Mouse (Mus musculus): ENCODE measurements around the gene Cyp1a1.

DNA sequence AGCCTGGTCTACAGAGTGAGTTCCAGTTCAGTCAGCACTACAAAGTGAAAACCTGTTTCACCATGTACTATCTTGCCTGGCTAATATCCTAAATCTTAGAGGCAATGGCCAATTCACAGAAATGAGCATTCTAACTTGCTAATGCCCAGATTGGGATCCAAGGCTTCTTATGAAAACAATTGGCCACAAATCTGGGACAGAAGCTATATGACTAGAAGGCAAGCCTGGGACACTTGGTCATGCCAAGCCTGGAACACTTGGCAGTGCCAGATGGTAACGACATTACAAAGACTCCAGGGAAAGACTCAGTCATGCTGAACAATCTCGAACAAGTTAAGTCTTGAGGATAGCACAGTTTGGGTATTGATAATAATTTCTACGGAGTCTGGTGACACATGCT is 18.8 kb downstream of the Cyp1a1 start:
- no peak for TF ChIP-seq CTCF (IDR thresholded peaks at IDR 0.05; ENCODE audit: insufficient read depth, low read length)
- no peak for TF ChIP-seq POLR2A (IDR thresholded peaks at IDR 0.05; ENCODE audit: borderline replicate concordance, extremely low read depth, low read depth, low read length)

Measured in lung, adult 2 months (tissue).